Mouse (Mus musculus) intestine, embryonic 14.5 days (tissue): ENCODE data around the gene Stab1. TPM values are rescaled to one million over a fixed set of nuclear protein-coding genes. Genes with fewer than 3 reads are reported as not detected.

Source experiments
- ATAC-seq: fragments of 200-750 bp; cut with Nextera tagmentation; replicated peaks from 2 replicates; pipeline ENCODE4 v1.8.0; 2017; ENCODE audit warnings: low read depth, moderate number of reproducible peaks, moderate TSS enrichment, moderate library complexity; ENCODE audit not compliant: low FRiP score, low TSS enrichment
- DNase-seq: peaks from one replicate; pipeline ENCODE4 v3.0.0-alpha.2; 2018; ENCODE audit warnings: low spot score
- H3K27ac ChIP-seq: fragments of 300-500 bp; sonication (generic); 2 replicates; pipeline ENCODE4 v1.5.1; 2014; ENCODE audit warnings: low read depth, mild to moderate bottlenecking, control low read depth
- H3K27me3 ChIP-seq: fragments of 300-500 bp; sonication (generic); replicated peaks from 2 replicates; pipeline ENCODE4 v1.6.1; 2014; ENCODE audit warnings: low read length, control low read depth; ENCODE audit not compliant: control insufficient read depth, insufficient read depth
- H3K36me3 ChIP-seq: fragments of 300-500 bp; sonication (generic); 2 replicates; pipeline ENCODE4 v1.6.1; 2014; ENCODE audit warnings: low read length, control low read depth; ENCODE audit not compliant: control insufficient read depth, insufficient read depth
- H3K4me1 ChIP-seq: fragments of 300-500 bp; sonication (generic); replicated peaks from 2 replicates; pipeline ENCODE4 v1.6.1; 2014; ENCODE audit warnings: low read length, control low read depth, mixed read lengths; ENCODE audit not compliant: control insufficient read depth, insufficient read depth
- H3K4me2 ChIP-seq: fragments of 300-500 bp; sonication (generic); 2 replicates; pipeline ENCODE4 v1.6.1; 2014; ENCODE audit warnings: low read length
- H3K4me3 ChIP-seq: fragments of 300-500 bp; sonication (generic); 2 replicates; pipeline ENCODE4 v1.5.1; 2014; ENCODE audit warnings: low read depth, low read length, control low read depth, mixed read lengths
- H3K9ac ChIP-seq: fragments of 300-500 bp; sonication (generic); 2 replicates; pipeline ENCODE4 v1.6.1; 2014; ENCODE audit warnings: mild to moderate bottlenecking, low read length
- H3K9me3 ChIP-seq: fragments of 300-500 bp; sonication (generic); 2 replicates; pipeline ENCODE4 v1.6.1; 2016; ENCODE audit warnings: low read length, control low read depth; ENCODE audit not compliant: control insufficient read depth
- WGBS: fragments of 180-500 bp; shearing (Covaris S2); extraction: QIAGEN DNeasy Blood & Tissue Kit; methylation state at CpG from one replicate; pipeline ENCODE4 v1.1.7; 2014; 5-methylcytosine and 5-hydroxymethylcytosine counted together
- polyA plus RNA-seq: library from polyadenylated mRNA; unstranded; fragments of >200 nt; fragmentation: Nextera tagmentation; extraction: Ambion mirVana; gene quantifications from 2 replicates; pipeline ENCODE4 v1.2.1, GENCODE M21; 2014

The Stab1 gene
- polyA plus RNA-seq, 1 experiment from 2014 or later = 41.0 TPM

- Histone ChIP-seq H3K9me3 (no peaks in the 10 kb centered on the region), H3K9ac (no peak overlapping the region), H3K4me2 (no peak overlapping the region), H3K36me3 (peaks cover 97% of the 10 kb centered on the region), H3K27me3 (no peaks in the 10 kb centered on the region), H3K4me1 (no peaks in the 10 kb centered on the region), H3K4me3 (no peak overlapping the region), H3K27ac (no peak overlapping the region)
- WGBS = 79% methylated on average over 3 of the region's 3 CpGs
- DNase-seq = no peak
- no peak for ATAC-seq
Observed at GRCm38 (mm10) chr14:31110613-31111012, 57.8 kb downstream of the Stab1 start.

GRCm38 (mm10) chr14:31105156-31105555, 63.3 kb downstream of the Stab1 start:
- H3K9me3 ChIP-seq = no peaks in the 10 kb centered on the region
- no peak overlapping the region for H3K27ac ChIP-seq
- no peak overlapping the region for H3K4me3 ChIP-seq
- no peak overlapping the region for H3K4me2 ChIP-seq
- no peak overlapping the region for H3K9ac ChIP-seq
- ATAC-seq = no peak
- peaks cover 80% of the 10 kb centered on the region for H3K36me3 ChIP-seq
- no peaks in the 10 kb centered on the region for H3K27me3 ChIP-seq
- WGBS = 83% methylated on average over 2 of the region's 2 CpGs
- DNase-seq = no peak
- H3K4me1 ChIP-seq = no peaks in the 10 kb centered on the region

GRCm38 (mm10) chr14:31089918-31090317, 78.5 kb downstream of the Stab1 start:
- no peaks in the 10 kb centered on the region for H3K27me3 ChIP-seq
- ATAC-seq (no peak), DNase-seq (no peak)
- WGBS = 93% methylated on average over 1 of the region's 1 CpGs
- no peak overlapping the region for H3K9ac ChIP-seq
- H3K4me1 ChIP-seq = no peaks in the 10 kb centered on the region
- H3K36me3 ChIP-seq = peaks cover 80% of the 10 kb centered on the region
- no peak overlapping the region for H3K27ac ChIP-seq
- H3K4me3 ChIP-seq = no peak overlapping the region
- no peak overlapping the region for H3K4me2 ChIP-seq
- H3K9me3 ChIP-seq = no peaks in the 10 kb centered on the region

Other genes with a start within 250 kb of the Stab1 start
- 0.52 and 0.87 TPM in 2 replicates for gene Itih3, start 244.9 kb downstream of the Stab1 start, polyA plus RNA-seq
- gene Itih1, start 225.4 kb downstream of the Stab1 start, polyA plus RNA-seq = not detected in 2 replicates
- 10.9 and 12.6 TPM in 2 replicates for gene Nek4, start 217.3 kb downstream of the Stab1 start, polyA plus RNA-seq
- 52.0 and 61.1 TPM in 2 replicates for gene Glt8d1, start 167.2 kb downstream of the Stab1 start, polyA plus RNA-seq
- gene Spcs1, start 167.0 kb downstream of the Stab1 start, polyA plus RNA-seq = 338 and 365 TPM in 2 replicates
- gene Pbrm1, start 149.5 kb downstream of the Stab1 start, polyA plus RNA-seq = 90.7 and 93.7 TPM in 2 replicates
- 144 and 170 TPM in 2 replicates for gene Gnl3, start 149.5 kb downstream of the Stab1 start, polyA plus RNA-seq
- gene Smim4, start 39.7 kb downstream of the Stab1 start, polyA plus RNA-seq = 91.3 and 94.4 TPM in 2 replicates
- 308 and 365 TPM in 2 replicates for gene Nt5dc2, start 37.6 kb downstream of the Stab1 start, polyA plus RNA-seq
- 2.2 and 2.6 TPM in 2 replicates for gene Tnnc1, start 39.7 kb upstream of the Stab1 start, polyA plus RNA-seq
- gene Nisch, start 48.3 kb upstream of the Stab1 start, polyA plus RNA-seq = 330 and 367 TPM in 2 replicates
- 0.23 and 0.55 TPM in 2 replicates for gene Sema3g, start 49.2 kb upstream of the Stab1 start, polyA plus RNA-seq
- gene Phf7, start 82.7 kb upstream of the Stab1 start, polyA plus RNA-seq = 13.7 and 14.4 TPM in 2 replicates
- 78.9 and 84.9 TPM in 2 replicates for gene Bap1, start 82.8 kb upstream of the Stab1 start, polyA plus RNA-seq
- 5.4 and 6.9 TPM in 2 replicates for gene Dnah1, start 155.3 kb upstream of the Stab1 start, polyA plus RNA-seq
- gene Capn7, start 168.0 kb upstream of the Stab1 start, polyA plus RNA-seq = 37.0 and 43.3 TPM in 2 replicates